Mouse (Mus musculus): ENCODE results near the gene Utp14b. TPM values are rescaled to one million over a fixed set of nuclear protein-coding genes. Genes with fewer than 3 reads are reported as not detected.

Utp14b gene
- polyA plus RNA-seq, 1 experiment from 2014 or later: 1.8 TPM

- Histone ChIP-seq H3K36me3 (no peaks in the 10 kb centered on the region), H3K4me1 (peaks cover 33% of the 10 kb centered on the region), H3K4me2 (no peak overlapping the region), H3K9ac (replicated peaks) (no peak overlapping the region), H3K27ac (replicated peaks) (peak overlapping the region; percentile 23; the same call in 1 of the 2 replicates), H3K27me3 (replicated peaks) (no peaks in the 10 kb centered on the region), H3K9me3 (replicated peaks) (no peaks in the 10 kb centered on the region), H3K4me3 (replicated peaks) (no peak overlapping the region)
- ATAC-seq (ENCODE audit: low FRiP score): no peak
- WGBS: 19% methylated on average over 2 of the region's 2 CpGs
Observed at GRCm38 (mm10) chr1:78656472-78656871, 1.4 kb upstream of the Utp14b start.

- Histone ChIP-seq H3K4me2 (peak overlapping the region; percentile 72), H3K4me3 (replicated peaks) (peak overlapping the region; percentile 97), H3K27ac (replicated peaks) (peak overlapping the region; percentile 96), H3K27me3 (replicated peaks) (no peaks in the 10 kb centered on the region), H3K4me1 (peaks cover 35% of the 10 kb centered on the region), H3K9ac (replicated peaks) (peak overlapping the region; percentile 94), H3K9me3 (replicated peaks) (no peaks in the 10 kb centered on the region), H3K36me3 (no peaks in the 10 kb centered on the region)
- ATAC-seq (ENCODE audit: low FRiP score): no peak
- 24% methylated on average over 22 of the region's 22 CpGs for WGBS
Observed at GRCm38 (mm10) chr1:78657021-78657629, 713 bp upstream of the Utp14b start.

GRCm38 (mm10) chr1:78658441-78659269 is 817 bp downstream of the Utp14b start:
- no peaks in the 10 kb centered on the region for H3K9me3 ChIP-seq (replicated peaks)
- WGBS: under 1% methylated on average over 20 of the region's 20 CpGs
- no peak for ATAC-seq (ENCODE audit: low FRiP score)
- peaks cover 35% of the 10 kb centered on the region for H3K4me1 ChIP-seq
- peak overlapping the region; percentile 94 for H3K9ac ChIP-seq (replicated peaks)
- no peaks in the 10 kb centered on the region for H3K27me3 ChIP-seq (replicated peaks)
- peak overlapping the region; percentile 72 for H3K4me2 ChIP-seq
- H3K36me3 ChIP-seq: no peaks in the 10 kb centered on the region
- peak overlapping the region; percentile 96 for H3K27ac ChIP-seq (replicated peaks)
- H3K4me3 ChIP-seq (replicated peaks): peak overlapping the region; percentile 97

- Histone ChIP-seq H3K36me3 (peaks cover 5% of the 10 kb centered on the region), H3K4me1 (peaks cover 35% of the 10 kb centered on the region), H3K4me2 (peak overlapping the region; percentile 72), H3K9ac (replicated peaks) (peak overlapping the region; percentile 94), H3K27me3 (replicated peaks) (no peaks in the 10 kb centered on the region), H3K9me3 (replicated peaks) (no peaks in the 10 kb centered on the region), H3K27ac (replicated peaks) (peak overlapping the region; percentile 23; the same call in 1 of the 2 replicates), H3K4me3 (replicated peaks) (peak overlapping the region; percentile 97)
- ATAC-seq (ENCODE audit: low FRiP score): no peak
- 15% methylated on average over 4 of the region's 4 CpGs for WGBS
Observed at GRCm38 (mm10) chr1:78659270-78659823, 1.5 kb downstream of the Utp14b start.

GRCm38 (mm10) chr1:78664326-78664725 is 6.5 kb downstream of the Utp14b start:
- H3K9me3 ChIP-seq (replicated peaks): no peaks in the 10 kb centered on the region
- no peak for ATAC-seq (ENCODE audit: low FRiP score)
- no peak overlapping the region for H3K4me2 ChIP-seq
- H3K9ac ChIP-seq (replicated peaks): no peak overlapping the region
- H3K4me3 ChIP-seq (replicated peaks): no peak overlapping the region
- H3K27ac ChIP-seq (replicated peaks): no peak overlapping the region
- H3K27me3 ChIP-seq (replicated peaks): no peaks in the 10 kb centered on the region
- H3K36me3 ChIP-seq: peaks cover 35% of the 10 kb centered on the region
- WGBS: 90% methylated on average over 4 of the region's 4 CpGs
- H3K4me1 ChIP-seq: peaks cover 22% of the 10 kb centered on the region

GRCm38 (mm10) chr1:78665954-78666499 is 8.2 kb downstream of the Utp14b start:
- peaks cover 7% of the 10 kb centered on the region for H3K4me1 ChIP-seq
- H3K27me3 ChIP-seq (replicated peaks): no peaks in the 10 kb centered on the region
- peaks cover 35% of the 10 kb centered on the region for H3K36me3 ChIP-seq
- H3K4me2 ChIP-seq: no peak overlapping the region
- no peak overlapping the region for H3K9ac ChIP-seq (replicated peaks)
- H3K27ac ChIP-seq (replicated peaks): no peak overlapping the region
- no peak overlapping the region for H3K4me3 ChIP-seq (replicated peaks)
- no peak for ATAC-seq (ENCODE audit: low FRiP score)
- H3K9me3 ChIP-seq (replicated peaks): no peaks in the 10 kb centered on the region
- WGBS: 97% methylated on average over 9 of the region's 9 CpGs

GRCm38 (mm10) chr1:78666585-78666984 is 8.7 kb downstream of the Utp14b start:
- ATAC-seq (ENCODE audit: low FRiP score): no peak
- H3K36me3 ChIP-seq: peaks cover 35% of the 10 kb centered on the region
- WGBS: 90% methylated on average over 1 of the region's 1 CpGs

GRCm38 (mm10) chr1:78682291-78682690 is 24.5 kb downstream of the Utp14b start:
- no peak overlapping the region for H3K4me3 ChIP-seq (replicated peaks)
- WGBS: 96% methylated on average over 3 of the region's 3 CpGs
- no peak for ATAC-seq (ENCODE audit: low FRiP score)
- H3K4me2 ChIP-seq: no peak overlapping the region
- no peaks in the 10 kb centered on the region for H3K4me1 ChIP-seq
- no peaks in the 10 kb centered on the region for H3K27me3 ChIP-seq (replicated peaks)
- no peaks in the 10 kb centered on the region for H3K9me3 ChIP-seq (replicated peaks)
- no peak overlapping the region for H3K9ac ChIP-seq (replicated peaks)
- no peak overlapping the region for H3K27ac ChIP-seq (replicated peaks)
- H3K36me3 ChIP-seq: peaks cover 3% of the 10 kb centered on the region; the same call in 1 of the 2 replicates

More at GRCm38 (mm10) chr1:78666585-78666984, 8.7 kb downstream of the Utp14b start:
- H3K4me2 ChIP-seq: no peak overlapping the region
- H3K9me3 ChIP-seq (replicated peaks): no peaks in the 10 kb centered on the region
- peaks cover 1% of the 10 kb centered on the region; the same call in 1 of the 2 replicates for H3K4me1 ChIP-seq
- H3K9ac ChIP-seq (replicated peaks): no peak overlapping the region
- H3K4me3 ChIP-seq (replicated peaks): no peak overlapping the region
- H3K27me3 ChIP-seq (replicated peaks): no peaks in the 10 kb centered on the region
- no peak overlapping the region for H3K27ac ChIP-seq (replicated peaks)

- Histone ChIP-seq H3K9ac (replicated peaks) (no peak overlapping the region), H3K4me3 (replicated peaks) (no peak overlapping the region), H3K9me3 (replicated peaks) (no peaks in the 10 kb centered on the region), H3K4me1 (no peaks in the 10 kb centered on the region), H3K27me3 (replicated peaks) (no peaks in the 10 kb centered on the region), H3K36me3 (peaks cover 3% of the 10 kb centered on the region; the same call in 1 of the 2 replicates), H3K4me2 (no peak overlapping the region), H3K27ac (replicated peaks) (no peak overlapping the region)
- ATAC-seq (ENCODE audit: low FRiP score): no peak
- 86% methylated on average over 8 of the region's 8 CpGs for WGBS
Observed at GRCm38 (mm10) chr1:78684128-78684527, 26.3 kb downstream of the Utp14b start.

- peaks cover 14% of the 10 kb centered on the region for H3K36me3 ChIP-seq
- no peak overlapping the region for H3K4me2 ChIP-seq
- H3K4me3 ChIP-seq (replicated peaks): no peak overlapping the region
- no peaks in the 10 kb centered on the region for H3K27me3 ChIP-seq (replicated peaks)
- no peaks in the 10 kb centered on the region for H3K9me3 ChIP-seq (replicated peaks)
- H3K4me1 ChIP-seq: no peaks in the 10 kb centered on the region
- ATAC-seq (ENCODE audit: low FRiP score): no peak
- no peak overlapping the region for H3K9ac ChIP-seq (replicated peaks)
- H3K27ac ChIP-seq (replicated peaks): no peak overlapping the region
Observed at GRCm38 (mm10) chr1:78686872-78687271, 29.0 kb downstream of the Utp14b start.

- Histone ChIP-seq H3K36me3 (peaks cover 25% of the 10 kb centered on the region), H3K4me2 (no peak overlapping the region), H3K27me3 (replicated peaks) (no peaks in the 10 kb centered on the region), H3K4me1 (no peaks in the 10 kb centered on the region), H3K27ac (replicated peaks) (no peak overlapping the region), H3K4me3 (replicated peaks) (no peak overlapping the region), H3K9me3 (replicated peaks) (no peaks in the 10 kb centered on the region), H3K9ac (replicated peaks) (no peak overlapping the region)
- 89% methylated on average over 7 of the region's 7 CpGs for WGBS
- ATAC-seq (ENCODE audit: low FRiP score): no peak
Observed at GRCm38 (mm10) chr1:78688149-78688548, 30.3 kb downstream of the Utp14b start.

All from neural tube, embryonic 15.5 days (tissue).